Mouse (Mus musculus) lung, embryonic 14.5 days (tissue): ENCODE results near the gene Srsf7. TPM values are rescaled to one million over a fixed set of nuclear protein-coding genes. Genes with fewer than 3 reads are reported as not detected.
"Not testable (repeated sequence)": the region's sequence is repeated elsewhere in the genome, so short reads cannot be mapped to it uniquely, and the experiment has no call there.

ENCODE experiments used
- ATAC-seq: fragments of 200-750 bp; cut with Nextera tagmentation; 2 replicates; pipeline ENCODE4 v1.8.0; 2017; ENCODE audit warnings: mild to moderate bottlenecking, moderate TSS enrichment, moderate library complexity; ENCODE audit not compliant: insufficient read depth
- DNase-seq: peaks from one replicate; pipeline ENCODE4 v3.0.0-alpha.2; 2015
- H3K27ac ChIP-seq: fragments of 300-500 bp; sonication (generic); 2 replicates; pipeline ENCODE4 v1.5.1; 2014; ENCODE audit warnings: low read depth, mild to moderate bottlenecking, moderate library complexity
- H3K27me3 ChIP-seq: fragments of 300-500 bp; sonication (generic); 2 replicates; pipeline ENCODE4 v1.6.1; 2014; ENCODE audit warnings: low read length, control low read depth; ENCODE audit not compliant: insufficient read depth
- H3K36me3 ChIP-seq: fragments of 300-500 bp; sonication (generic); 2 replicates; pipeline ENCODE4 v1.6.1; 2014; ENCODE audit warnings: control low read depth; ENCODE audit not compliant: insufficient read depth
- H3K4me1 ChIP-seq: fragments of 300-500 bp; sonication (generic); 2 replicates; pipeline ENCODE4 v1.6.1; 2014; ENCODE audit warnings: antibody characterized with exemption, control low read depth; ENCODE audit not compliant: insufficient read depth
- H3K4me2 ChIP-seq: fragments of 300-500 bp; sonication (generic); 2 replicates; pipeline ENCODE4 v1.6.1; 2014; ENCODE audit warnings: mild to moderate bottlenecking
- H3K4me3 ChIP-seq: fragments of 300-500 bp; sonication (generic); 2 replicates; pipeline ENCODE4 v1.5.1; 2014; ENCODE audit warnings: low read depth, low read length
- H3K9ac ChIP-seq: fragments of 300-500 bp; sonication (generic); 2 replicates; pipeline ENCODE4 v1.6.1; 2014
- H3K9me3 ChIP-seq: fragments of 300-500 bp; sonication (generic); 2 replicates; pipeline ENCODE4 v1.6.1; 2016; ENCODE audit warnings: low read depth, low read length, control low read depth
- CTCF ChIP-seq: IDR thresholded peaks from 2 replicates; pipeline ENCODE4 v1.5.1; 2016; ENCODE audit warnings: antibody characterized with exemption, low read depth
- WGBS: fragments of 180-500 bp; shearing (Covaris S2); extraction: QIAGEN DNeasy Blood & Tissue Kit; methylation state at CpG from one replicate; pipeline ENCODE4 v1.1.7; 2014; 5-methylcytosine and 5-hydroxymethylcytosine counted together
- polyA plus RNA-seq: library from polyadenylated mRNA; unstranded; fragments of >200 nt; fragmentation: Nextera tagmentation; extraction: Ambion mirVana; gene quantifications from 2 replicates; pipeline ENCODE4 v1.2.1, GENCODE M21; 2014

Srsf7 gene
- polyA plus RNA-seq, 1 experiment from 2014 or later = 732 TPM

- Histone ChIP-seq H3K27ac (no peak overlapping the region), H3K9ac (no peak overlapping the region), H3K4me3 (no peak overlapping the region), H3K36me3 (peaks cover 39% of the 10 kb centered on the region), H3K9me3 (no peaks in the 10 kb centered on the region), H3K4me2 (no peak overlapping the region), H3K4me1 (no peaks in the 10 kb centered on the region), H3K27me3 (no peaks in the 10 kb centered on the region)
- TF ChIP-seq CTCF = no peak
- ATAC-seq = no peak
- no peak for DNase-seq
- WGBS = 90% methylated on average over 5 of the region's 5 CpGs
These were observed 30.4 kb upstream of the Srsf7 start for GRCm38 (mm10) chr17:80237475-80237874.

GRCm38 (mm10) chr17:80236805-80237204, 29.7 kb upstream of the Srsf7 start:
- Histone ChIP-seq H3K9ac (no peak overlapping the region), H3K9me3 (no peaks in the 10 kb centered on the region), H3K36me3 (peaks cover 33% of the 10 kb centered on the region), H3K27me3 (no peaks in the 10 kb centered on the region), H3K4me2 (no peak overlapping the region), H3K4me3 (no peak overlapping the region), H3K27ac (no peak overlapping the region), H3K4me1 (no peaks in the 10 kb centered on the region)
- DNase-seq (no peak), ATAC-seq (no peak)
- WGBS = 91% methylated on average over 3 of the region's 3 CpGs
- no peak for TF ChIP-seq CTCF

- Histone ChIP-seq H3K9me3 (no peaks in the 10 kb centered on the region), H3K4me3 (no peak overlapping the region), H3K27ac (no peak overlapping the region), H3K27me3 (no peaks in the 10 kb centered on the region), H3K4me2 (no peak overlapping the region), H3K36me3 (peaks cover 24% of the 10 kb centered on the region), H3K9ac (no peak overlapping the region), H3K4me1 (no peaks in the 10 kb centered on the region)
- WGBS = 77% methylated on average over 3 of the region's 3 CpGs
- DNase-seq = no peak
- no peak for ATAC-seq
- no peak for TF ChIP-seq CTCF
These were observed 28.4 kb upstream of the Srsf7 start for GRCm38 (mm10) chr17:80235477-80235876.

- Histone ChIP-seq H3K27me3 (no peaks in the 10 kb centered on the region), H3K9ac (no peak overlapping the region), H3K9me3 (no peaks in the 10 kb centered on the region), H3K4me2 (no peak overlapping the region), H3K4me3 (no peak overlapping the region), H3K36me3 (peaks cover 15% of the 10 kb centered on the region), H3K4me1 (no peaks in the 10 kb centered on the region), H3K27ac (no peak overlapping the region)
- 78% methylated on average over 7 of the region's 7 CpGs for WGBS
- no peak for TF ChIP-seq CTCF
- no peak for DNase-seq
- ATAC-seq = no peak
These were observed 27.3 kb upstream of the Srsf7 start for GRCm38 (mm10) chr17:80234376-80234775.

GRCm38 (mm10) chr17:80233844-80234243, 26.7 kb upstream of the Srsf7 start:
- no peaks in the 10 kb centered on the region for H3K9me3 ChIP-seq
- no peak for TF ChIP-seq CTCF
- H3K36me3 ChIP-seq = peaks cover 16% of the 10 kb centered on the region
- no peak overlapping the region for H3K4me3 ChIP-seq
- 88% methylated on average over 5 of the region's 5 CpGs for WGBS
- no peak overlapping the region for H3K4me2 ChIP-seq
- no peaks in the 10 kb centered on the region for H3K27me3 ChIP-seq
- no peak overlapping the region for H3K9ac ChIP-seq
- no peaks in the 10 kb centered on the region for H3K4me1 ChIP-seq
- no peak overlapping the region for H3K27ac ChIP-seq
- no peak for DNase-seq
- no peak for ATAC-seq

- DNase-seq (no peak), ATAC-seq (no peak)
- H3K4me2 ChIP-seq = no peak overlapping the region
- no peak overlapping the region for H3K27ac ChIP-seq
- H3K9ac ChIP-seq = no peak overlapping the region
- H3K36me3 ChIP-seq = peaks cover 20% of the 10 kb centered on the region; the same call in 1 of the 2 replicates
- no peak for TF ChIP-seq CTCF
- H3K4me3 ChIP-seq = no peak overlapping the region
- H3K27me3 ChIP-seq = no peaks in the 10 kb centered on the region
- no peaks in the 10 kb centered on the region for H3K9me3 ChIP-seq
- no peaks in the 10 kb centered on the region for H3K4me1 ChIP-seq
- WGBS = 81% methylated on average over 2 of the region's 2 CpGs
These were observed 22.3 kb upstream of the Srsf7 start for GRCm38 (mm10) chr17:80229396-80229795.

- peak overlapping the region; percentile 80 for H3K9ac ChIP-seq
- peaks cover 20% of the 10 kb centered on the region; the same call in 1 of the 2 replicates for H3K36me3 ChIP-seq
- peak overlapping the region; percentile 58 for H3K4me3 ChIP-seq
- not testable (repeated sequence) for H3K27ac ChIP-seq, H3K4me1 ChIP-seq, DNase-seq, H3K9me3 ChIP-seq, H3K27me3 ChIP-seq
- H3K4me2 ChIP-seq = peak overlapping the region; percentile 65
- WGBS = 39% methylated on average over 4 of the region's 5 CpGs
- peak; percentile 22; the same call in 1 of the 2 replicates for ATAC-seq
These were observed 18.0 kb upstream of the Srsf7 start for GRCm38 (mm10) chr17:80225142-80225541.
